Mouse (Mus musculus): ENCODE measurements at regions not wholly inside any gene's neighbourhood (a gene's known extent, or its start where the extent isn't known, plus 50 kb on each side); places are given as distances from the start of the nearest gene placed in this dataset.
A peak's percentile ranks its signal among the peaks of the same experiment; 100 is the strongest.

- H3K36me3 ChIP-seq: no peaks in the 10 kb centered on the region
- 33% methylated on average over 4 of the region's 4 CpGs for WGBS
Measured at GRCm38 (mm10) chr3:42039632-42040031, 297.2 kb downstream of the D3Ertd751e start.

GRCm38 (mm10) chr3:42040270-42040812 is 297.9 kb downstream of the D3Ertd751e start:
- Histone ChIP-seq H3K36me3 (no peaks in the 10 kb centered on the region), H3K4me2 (no peak overlapping the region), H3K9ac (no peak overlapping the region), H3K4me3 (no peak overlapping the region), H3K4me1 (no peaks in the 10 kb centered on the region), H3K27ac (replicated peaks) (no peak overlapping the region), H3K27me3 (replicated peaks) (no peaks in the 10 kb centered on the region), H3K9me3 (no peaks in the 10 kb centered on the region)
- ATAC-seq (ENCODE audit: extremely low read depth, insufficient number of reproducible peaks, low FRiP score, low TSS enrichment): no peak
- WGBS: 53% methylated on average over 2 of the region's 2 CpGs

More at GRCm38 (mm10) chr3:42039632-42040031, 297.2 kb downstream of the D3Ertd751e start:
- no peak overlapping the region for H3K27ac ChIP-seq (replicated peaks)
- no peaks in the 10 kb centered on the region for H3K4me1 ChIP-seq
- H3K4me2 ChIP-seq: no peak overlapping the region
- no peak overlapping the region for H3K4me3 ChIP-seq
- H3K9ac ChIP-seq: no peak overlapping the region
- no peak for ATAC-seq (ENCODE audit: extremely low read depth, insufficient number of reproducible peaks, low FRiP score, low TSS enrichment)
- H3K9me3 ChIP-seq: no peaks in the 10 kb centered on the region
- no peaks in the 10 kb centered on the region for H3K27me3 ChIP-seq (replicated peaks)

- Histone ChIP-seq H3K4me2 (no peak overlapping the region), H3K9ac (no peak overlapping the region), H3K4me1 (no peaks in the 10 kb centered on the region), H3K27ac (replicated peaks) (no peak overlapping the region), H3K4me3 (no peak overlapping the region), H3K27me3 (replicated peaks) (no peaks in the 10 kb centered on the region), H3K9me3 (no peaks in the 10 kb centered on the region), H3K36me3 (no peaks in the 10 kb centered on the region)
- WGBS: 80% methylated on average over 2 of the region's 2 CpGs
- no peak for ATAC-seq (ENCODE audit: extremely low read depth, insufficient number of reproducible peaks, low FRiP score, low TSS enrichment)
Measured at GRCm38 (mm10) chr3:42040959-42041358, 298.5 kb downstream of the D3Ertd751e start.

GRCm38 (mm10) chr3:42057286-42057868 is 315.0 kb downstream of the D3Ertd751e start:
- no peak overlapping the region for H3K9ac ChIP-seq
- H3K4me3 ChIP-seq: no peak overlapping the region
- H3K9me3 ChIP-seq: no peaks in the 10 kb centered on the region
- no peak for ATAC-seq (ENCODE audit: extremely low read depth, insufficient number of reproducible peaks, low FRiP score, low TSS enrichment)
- H3K27ac ChIP-seq (replicated peaks): no peak overlapping the region
- H3K4me2 ChIP-seq: no peak overlapping the region
- H3K36me3 ChIP-seq: no peaks in the 10 kb centered on the region
- WGBS: 84% methylated on average over 10 of the region's 10 CpGs
- no peaks in the 10 kb centered on the region for H3K4me1 ChIP-seq
- no peaks in the 10 kb centered on the region for H3K27me3 ChIP-seq (replicated peaks)

- Histone ChIP-seq H3K4me3 (no peak overlapping the region), H3K27ac (replicated peaks) (no peak overlapping the region), H3K9me3 (no peaks in the 10 kb centered on the region), H3K27me3 (replicated peaks) (no peaks in the 10 kb centered on the region), H3K4me2 (no peak overlapping the region), H3K9ac (no peak overlapping the region), H3K36me3 (no peaks in the 10 kb centered on the region), H3K4me1 (no peaks in the 10 kb centered on the region)
- no peak for ATAC-seq (ENCODE audit: extremely low read depth, insufficient number of reproducible peaks, low FRiP score, low TSS enrichment)
- WGBS: 58% methylated on average over 7 of the region's 7 CpGs
Measured at GRCm38 (mm10) chr3:42065093-42065935, 322.9 kb downstream of the D3Ertd751e start.

GRCm38 (mm10) chr3:42065962-42066361 is 323.6 kb downstream of the D3Ertd751e start:
- H3K9ac ChIP-seq: no peak overlapping the region
- no peaks in the 10 kb centered on the region for H3K9me3 ChIP-seq
- 42% methylated on average over 3 of the region's 3 CpGs for WGBS
- no peak overlapping the region for H3K4me2 ChIP-seq
- ATAC-seq (ENCODE audit: extremely low read depth, insufficient number of reproducible peaks, low FRiP score, low TSS enrichment): no peak
- no peaks in the 10 kb centered on the region for H3K4me1 ChIP-seq
- H3K4me3 ChIP-seq: no peak overlapping the region
- H3K27me3 ChIP-seq (replicated peaks): no peaks in the 10 kb centered on the region
- no peaks in the 10 kb centered on the region for H3K36me3 ChIP-seq
- H3K27ac ChIP-seq (replicated peaks): no peak overlapping the region

- Histone ChIP-seq H3K4me3 (no peak overlapping the region), H3K4me2 (no peak overlapping the region), H3K9me3 (no peaks in the 10 kb centered on the region), H3K4me1 (no peaks in the 10 kb centered on the region), H3K36me3 (no peaks in the 10 kb centered on the region), H3K27ac (replicated peaks) (no peak overlapping the region), H3K27me3 (replicated peaks) (no peaks in the 10 kb centered on the region), H3K9ac (no peak overlapping the region)
- ATAC-seq (ENCODE audit: extremely low read depth, insufficient number of reproducible peaks, low FRiP score, low TSS enrichment): no peak
- 82% methylated on average over 5 of the region's 5 CpGs for WGBS
Measured at GRCm38 (mm10) chr3:42067036-42067435, 324.6 kb downstream of the D3Ertd751e start.

- Histone ChIP-seq H3K36me3 (no peaks in the 10 kb centered on the region), H3K4me2 (no peak overlapping the region), H3K4me3 (no peak overlapping the region), H3K9ac (no peak overlapping the region), H3K27me3 (replicated peaks) (no peaks in the 10 kb centered on the region), H3K4me1 (no peaks in the 10 kb centered on the region), H3K9me3 (no peaks in the 10 kb centered on the region), H3K27ac (replicated peaks) (no peak overlapping the region)
- ATAC-seq (ENCODE audit: extremely low read depth, insufficient number of reproducible peaks, low FRiP score, low TSS enrichment): no peak
- WGBS: 48% methylated on average over 11 of the region's 11 CpGs
Measured at GRCm38 (mm10) chr3:42074532-42075287, 332.3 kb downstream of the D3Ertd751e start.

GRCm38 (mm10) chr3:42110976-42111847 is 368.8 kb downstream of the D3Ertd751e start:
- Histone ChIP-seq H3K9ac (0 out of 2 replicates have a peak overlapping the region, but pooled peaks have one; percentile 14), H3K4me3 (peak overlapping the region; percentile 36), H3K36me3 (no peaks in the 10 kb centered on the region), H3K4me2 (peak overlapping the region; percentile 53), H3K4me1 (no peaks in the 10 kb centered on the region), H3K27ac (replicated peaks) (no peak overlapping the region), H3K9me3 (no peaks in the 10 kb centered on the region), H3K27me3 (replicated peaks) (no peaks in the 10 kb centered on the region)
- 44% methylated on average over 13 of the region's 13 CpGs for WGBS
- ATAC-seq (ENCODE audit: extremely low read depth, insufficient number of reproducible peaks, low FRiP score, low TSS enrichment): no peak

GRCm38 (mm10) chr3:42129821-42130560 is 387.6 kb downstream of the D3Ertd751e start:
- Histone ChIP-seq H3K36me3 (no peaks in the 10 kb centered on the region), H3K9me3 (no peaks in the 10 kb centered on the region; the same call in 1 of the 2 replicates), H3K4me2 (no peak overlapping the region), H3K4me3 (no peak overlapping the region), H3K27me3 (replicated peaks) (no peaks in the 10 kb centered on the region), H3K4me1 (no peaks in the 10 kb centered on the region), H3K27ac (replicated peaks) (no peak overlapping the region), H3K9ac (no peak overlapping the region)
- no peak for ATAC-seq (ENCODE audit: extremely low read depth, insufficient number of reproducible peaks, low FRiP score, low TSS enrichment)
- 83% methylated on average over 3 of the region's 3 CpGs for WGBS
